Mouse (Mus musculus) bone marrow, adult 2 months (tissue): ENCODE measurements around the gene Olfr655. TPM values are rescaled to one million over a fixed set of nuclear protein-coding genes. Genes with fewer than 3 reads are reported as not detected.

ENCODE experiments used
- H3K27ac ChIP-seq: fragments of 200-500 bp; 2 replicates; pipeline ENCODE4 v1.5.1; 2012; ENCODE audit warnings: low read depth, mild to moderate bottlenecking, control low read depth, inconsistent platforms, low read length; ENCODE audit not compliant: control insufficient read depth, poor library complexity, insufficient read depth
- H3K4me1 ChIP-seq: fragments of 200-500 bp; 2 replicates; pipeline ENCODE4 v1.6.1; 2011; ENCODE audit warnings: low read length; ENCODE audit not compliant: control insufficient read depth, insufficient read depth
- H3K4me3 ChIP-seq: fragments of 200-500 bp; replicated peaks from 2 replicates; pipeline ENCODE3; 2011; ENCODE audit warnings: mild to moderate bottlenecking, low read depth, low read length, control low read depth; ENCODE audit not compliant: control insufficient read depth
- CTCF ChIP-seq: fragments of 200-500 bp; IDR thresholded peaks from 2 replicates; pipeline ENCODE4 v1.5.1; 2011; ENCODE audit warnings: low read length, control low read depth; ENCODE audit not compliant: control insufficient read depth, insufficient read depth
- POLR2A ChIP-seq: fragments of 200-500 bp; IDR thresholded peaks from 2 replicates; pipeline ENCODE4 v1.6.1; 2011; ENCODE audit warnings: low read depth, mild to moderate bottlenecking, control low read depth, low read length, borderline replicate concordance; ENCODE audit not compliant: control insufficient read depth
- WGBS: fragments of 180-500 bp; shearing (Covaris S2); methylation state at CpG from one replicate; pipeline ENCODE4 v1.1.7; 2018; 5-methylcytosine and 5-hydroxymethylcytosine counted together
- polyA plus RNA-seq: library from polyadenylated mRNA; stranded (reverse); fragments of >200 nt; gene quantifications from 2 replicates; pipeline ENCODE4 v1.2.4, GENCODE M21; 2011; ENCODE audit warnings: low replicate concordance; ENCODE audit not compliant: missing spikeins, insufficient read depth, insufficient read length

Gene Olfr655
- polyA plus RNA-seq, result not detected in 2 replicates

DNA sequence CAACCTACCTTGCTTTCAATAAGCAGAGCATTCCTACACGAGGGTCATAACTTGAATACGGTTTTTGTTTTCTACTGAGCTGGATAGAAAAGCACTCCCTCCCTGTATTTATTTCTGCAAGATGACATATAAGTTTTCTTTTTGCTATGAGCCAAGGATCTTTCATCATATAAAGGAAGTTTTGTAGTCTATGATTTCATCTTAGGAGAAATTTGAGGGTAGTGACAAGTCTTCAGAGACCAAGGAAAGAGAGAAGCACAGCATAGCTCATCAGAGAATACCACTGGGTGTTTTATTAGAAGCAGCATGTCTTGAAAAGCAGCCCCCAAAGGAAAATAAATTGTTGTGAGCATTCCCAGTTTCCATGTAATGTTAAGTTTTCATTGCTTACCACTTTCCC is at the start of gene Olfr655:
Gene Olfr655 (minus strand): TSS at position 101 of the 400 bp plus-strand sequence.
- Histone ChIP-seq H3K4me3 (no peak within 1 kb of the TSS), H3K4me1 (no peaks in the 10 kb centered on the region), H3K27ac (no peak within 1 kb of the TSS)
- WGBS, result 79% methylated on average over 2 of the region's 2 CpGs
- TF ChIP-seq POLR2A, result no peak
- no peak for TF ChIP-seq CTCF

DNA sequence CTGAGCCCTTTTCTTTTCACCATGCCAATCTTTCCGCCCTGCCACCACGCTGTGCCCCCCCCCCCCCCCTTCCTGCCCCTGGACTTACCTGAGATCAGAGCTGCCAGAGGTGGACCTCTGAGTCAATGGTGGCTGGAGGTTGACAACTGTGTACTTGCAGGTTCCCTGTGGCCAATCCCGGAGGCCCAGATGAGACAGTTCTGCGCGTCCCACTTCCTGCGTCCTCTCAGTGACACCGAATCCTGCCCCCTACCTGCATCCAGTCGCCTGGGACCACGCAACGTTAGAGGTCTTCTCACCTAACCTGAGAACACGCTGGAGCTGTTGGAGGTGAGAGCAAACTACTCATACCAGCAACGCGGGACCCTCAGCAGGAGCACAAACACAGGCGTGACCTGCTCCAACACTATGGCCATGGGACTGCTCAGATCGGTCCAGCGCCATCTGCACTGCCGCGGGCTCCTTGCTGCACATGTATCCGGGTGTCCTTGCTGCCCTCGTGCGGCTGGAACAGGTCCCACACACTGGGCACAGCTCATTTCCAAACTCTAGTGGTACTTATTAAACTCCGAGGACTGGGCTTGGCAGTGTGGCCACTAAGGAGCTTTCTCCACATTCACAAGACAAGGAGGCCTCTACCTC is 45.4 kb upstream of the Olfr655 start, which contains the start of gene Olfr658:
Gene Olfr658 (minus strand): TSS at position 465 of the 642 bp plus-strand sequence.
- H3K4me1 ChIP-seq, result no peaks in the 10 kb centered on the region
- H3K4me3 ChIP-seq, result peak within 1 kb of the TSS; percentile 52
- no peak within 1 kb of the TSS for H3K27ac ChIP-seq
- WGBS, result 21% methylated on average over 21 of the region's 22 CpGs
- peak; percentile 65 for TF ChIP-seq CTCF
- no peak for TF ChIP-seq POLR2A

DNA sequence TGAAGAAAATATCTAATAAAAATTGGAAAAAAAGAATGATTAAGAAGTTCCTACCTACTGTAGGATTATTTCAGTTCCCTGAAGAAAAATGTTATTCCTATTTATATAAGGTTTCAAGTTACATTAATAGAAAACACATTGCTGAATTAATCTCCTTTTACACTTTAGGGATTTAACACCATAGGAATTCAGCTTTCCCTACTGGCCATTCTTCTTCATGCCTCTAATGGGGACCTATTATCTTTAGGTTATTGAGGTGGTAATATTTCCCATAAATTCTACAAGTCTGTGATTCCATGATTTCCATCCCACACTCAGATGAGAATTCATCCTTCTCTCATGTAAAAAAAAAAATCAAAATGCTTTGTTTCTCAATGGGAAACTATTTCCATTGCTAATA is 22.9 kb upstream of the Olfr655 start, which contains the start of gene Olfr657:
Gene Olfr657 (plus strand): TSS at position 301 of the 400 bp plus-strand sequence.
- Histone ChIP-seq H3K4me1 (no peaks in the 10 kb centered on the region), H3K4me3 (no peak within 1 kb of the TSS), H3K27ac (no peak within 1 kb of the TSS)
- no peak for TF ChIP-seq POLR2A
- no peak for TF ChIP-seq CTCF

DNA sequence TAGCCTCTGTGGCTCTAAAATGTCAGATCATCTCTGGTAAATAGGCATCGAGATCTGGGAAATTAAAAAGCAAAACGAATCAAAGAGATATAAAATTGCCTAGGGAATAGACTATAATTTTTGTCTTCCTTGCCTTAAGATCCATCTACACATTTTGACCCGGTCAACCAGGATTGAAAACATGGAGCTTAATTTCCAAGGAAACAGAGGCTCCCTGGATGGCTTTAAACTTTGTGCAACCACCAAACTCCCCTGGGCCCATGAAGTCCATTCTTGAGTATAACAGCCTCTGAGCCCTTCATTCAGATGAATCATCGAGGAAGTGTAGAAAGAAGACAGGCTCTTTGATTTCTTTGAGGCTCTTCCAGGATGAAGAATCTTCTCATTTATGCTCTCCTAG is 12.1 kb upstream of the Olfr655 start, which contains the start of gene Olfr656:
Gene Olfr656 (plus strand): TSS at position 301 of the 400 bp plus-strand sequence.
- no peaks in the 10 kb centered on the region for H3K4me1 ChIP-seq
- TF ChIP-seq POLR2A, result no peak
- TF ChIP-seq CTCF, result no peak
- no peak within 1 kb of the TSS for H3K4me3 ChIP-seq
- no peak within 1 kb of the TSS for H3K27ac ChIP-seq
- WGBS, result 75% methylated on average over 4 of the region's 4 CpGs

DNA sequence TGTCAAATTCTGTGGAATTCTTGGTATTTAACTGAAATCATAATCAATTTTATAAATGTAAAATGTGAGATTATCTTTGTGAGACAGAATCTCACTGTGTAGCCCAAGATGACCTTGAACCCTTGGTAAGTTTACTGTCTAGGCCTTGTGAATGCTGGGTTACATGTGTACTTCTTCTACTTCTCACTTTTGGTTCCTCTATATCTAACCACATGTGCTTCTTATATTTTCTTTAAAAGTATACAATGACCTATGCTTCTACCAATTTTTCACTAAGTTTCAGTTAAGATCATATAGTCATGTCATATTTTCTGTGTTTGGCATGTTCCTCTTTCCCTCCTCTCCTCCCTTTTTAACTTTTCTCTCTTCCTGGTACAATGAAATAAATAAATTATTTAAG is 3.1 kb upstream of the Olfr655 start:
- Histone ChIP-seq H3K27ac (no peak overlapping the region), H3K4me1 (no peaks in the 10 kb centered on the region), H3K4me3 (no peak overlapping the region)
- TF ChIP-seq POLR2A, result no peak
- TF ChIP-seq CTCF, result no peak

DNA sequence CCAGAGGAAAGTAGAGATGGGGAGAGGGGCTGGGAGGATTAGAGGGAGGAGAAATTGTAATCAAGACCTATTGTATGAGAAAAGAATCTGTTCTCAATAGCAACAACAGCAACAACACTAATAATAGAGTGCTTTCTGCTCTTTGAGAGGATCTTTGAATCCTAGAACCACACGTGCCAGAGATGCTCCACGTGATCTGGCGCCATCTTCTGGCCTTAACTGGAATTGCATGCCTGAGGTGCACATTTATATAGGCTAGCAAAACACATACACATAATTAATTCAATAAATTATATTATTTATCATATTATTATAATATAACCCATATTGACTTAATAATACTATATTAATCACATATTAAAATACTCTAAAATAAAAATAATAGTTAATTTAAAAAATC is 1.6 kb upstream of the Olfr655 start:
- 11% methylated on average over 3 of the region's 3 CpGs for WGBS
- TF ChIP-seq POLR2A (no peak), CTCF (peak; percentile 92)
- H3K27ac ChIP-seq, result no peak overlapping the region
- H3K4me3 ChIP-seq, result no peak overlapping the region
- H3K4me1 ChIP-seq, result no peaks in the 10 kb centered on the region

DNA sequence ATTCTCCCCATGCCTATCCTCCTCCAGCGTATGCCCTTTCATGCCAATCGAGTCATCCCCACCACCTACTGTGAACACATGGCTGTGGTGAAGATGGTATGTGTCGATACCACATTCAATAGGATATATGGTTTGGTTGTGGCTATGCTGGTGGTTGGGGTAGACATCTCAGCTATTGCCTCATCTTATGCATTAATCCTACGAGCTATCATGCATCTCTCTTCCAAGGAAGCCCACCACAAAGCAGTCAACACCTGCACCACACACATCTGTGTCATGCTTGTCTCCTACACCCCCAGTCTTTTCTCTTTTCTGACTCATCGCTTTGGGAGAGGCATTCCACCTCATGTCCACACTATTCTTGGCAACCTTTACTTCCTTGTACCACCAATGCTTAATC is 13.3 kb downstream of the Olfr655 start:
- Histone ChIP-seq H3K27ac (no peak overlapping the region), H3K4me1 (no peaks in the 10 kb centered on the region), H3K4me3 (no peak overlapping the region)
- 68% methylated on average over 5 of the region's 5 CpGs for WGBS
- no peak for TF ChIP-seq POLR2A
- no peak for TF ChIP-seq CTCF

DNA sequence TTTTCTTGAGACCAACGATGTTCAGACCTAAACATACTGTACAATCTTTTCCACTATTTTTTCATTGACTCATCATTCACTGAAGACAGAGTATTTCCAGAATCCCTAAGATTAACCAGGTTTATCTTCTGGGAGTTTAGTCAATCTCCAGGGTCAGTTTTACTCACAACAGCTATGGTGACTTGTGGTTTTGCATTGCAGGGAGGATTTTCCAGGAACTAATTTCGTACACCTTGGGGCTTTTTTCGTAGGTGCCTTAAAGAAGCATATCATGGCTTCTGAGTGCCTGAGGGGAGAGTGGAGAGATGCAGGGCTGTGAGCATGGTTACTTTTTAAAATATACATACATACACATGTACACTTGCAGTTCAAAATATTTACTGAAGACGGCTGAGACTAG is 14.9 kb downstream of the Olfr655 start, which contains the start of gene Olfr654:
Gene Olfr654 (plus strand): TSS at position 301 of the 400 bp plus-strand sequence.
- TF ChIP-seq POLR2A (no peak), CTCF (no peak)
- no peak within 1 kb of the TSS for H3K27ac ChIP-seq
- H3K4me3 ChIP-seq, result no peak within 1 kb of the TSS
- no peaks in the 10 kb centered on the region for H3K4me1 ChIP-seq
- WGBS, result 77% methylated on average over 4 of the region's 4 CpGs
